Mouse (Mus musculus) layer of hippocampus, adult 8-10 months (tissue): Measurements from ENCODE around the gene Tfdp2. TPM values are rescaled to one million over a fixed set of nuclear protein-coding genes. Genes with fewer than 3 reads are reported as not detected.

Experiments used
- DNase-seq, 2 experiments: peaks; one replicate each; pipeline ENCODE4 v3.0.0; 2022; ENCODE audit warnings: low spot score in 2 of 2
- total RNA-seq, 4 experiments: library from RNA; stranded (reverse); gene quantifications; 2 replicates each; pipeline ENCODE4 v1.2.4; 2022

The Tfdp2 gene
- total RNA-seq, 4 experiments from 2014 or later = 39.6 to 45.8 (median 43.2) TPM

DNA sequence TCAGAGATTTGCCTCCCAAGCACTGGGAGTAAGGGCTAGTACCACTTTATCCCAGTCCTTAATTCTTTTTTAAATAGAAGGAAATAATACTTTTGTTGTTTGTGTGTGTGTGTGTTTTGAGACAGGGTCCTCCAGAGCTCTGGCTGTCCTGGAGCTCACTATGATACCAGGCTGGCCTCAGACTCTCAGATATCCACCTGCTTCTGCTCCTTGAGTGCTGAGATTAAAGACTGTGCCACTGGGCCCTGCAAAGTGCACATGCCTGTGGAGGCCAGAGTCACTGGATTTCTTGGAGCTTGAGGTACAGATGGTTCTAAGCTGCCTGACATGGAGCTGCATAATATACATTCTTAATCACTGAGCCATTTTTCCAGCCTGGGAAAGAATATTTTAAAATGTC lies 32.2 kb downstream of the Tfdp2 start:
- DNase-seq = no peak

DNA sequence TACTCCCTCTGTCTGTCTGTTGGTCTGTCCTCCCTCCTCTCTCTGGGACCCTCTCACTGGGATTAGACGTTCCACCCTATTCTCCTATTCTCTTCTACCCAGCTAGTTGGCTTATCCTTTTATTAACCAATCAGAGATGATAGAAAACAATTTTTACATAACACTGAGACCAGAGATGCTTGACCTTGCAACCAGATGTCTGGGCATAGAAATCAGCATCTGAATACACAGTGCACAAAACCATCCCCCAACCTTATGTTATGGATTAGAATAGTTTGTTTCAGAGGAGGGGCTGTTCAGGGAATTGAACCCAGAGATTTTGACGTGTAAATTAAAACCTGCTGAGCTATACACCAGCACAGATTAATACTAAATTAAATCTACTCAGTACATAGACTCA lies 34.2 kb downstream of the Tfdp2 start:
- no peak for DNase-seq

DNA sequence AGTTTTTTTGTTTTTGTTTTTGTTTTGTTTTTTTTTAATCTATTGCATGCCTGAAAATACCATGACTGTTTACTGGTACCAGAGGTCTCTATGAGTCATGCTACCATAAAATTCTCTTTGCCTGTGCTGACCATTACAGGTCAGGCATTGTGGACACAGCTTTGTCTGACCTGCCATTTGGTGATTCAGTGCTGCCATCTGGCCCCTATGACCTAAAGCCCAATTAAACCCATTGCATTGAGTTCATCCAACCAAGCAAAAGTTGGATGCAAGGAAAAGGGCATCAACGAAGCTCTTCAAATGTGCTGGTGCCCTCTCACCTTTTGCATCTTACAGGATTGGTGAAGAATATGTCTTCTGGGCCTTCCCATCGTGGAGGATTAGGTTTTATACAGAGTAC lies 39.4 kb downstream of the Tfdp2 start:
- DNase-seq = no peak

DNA sequence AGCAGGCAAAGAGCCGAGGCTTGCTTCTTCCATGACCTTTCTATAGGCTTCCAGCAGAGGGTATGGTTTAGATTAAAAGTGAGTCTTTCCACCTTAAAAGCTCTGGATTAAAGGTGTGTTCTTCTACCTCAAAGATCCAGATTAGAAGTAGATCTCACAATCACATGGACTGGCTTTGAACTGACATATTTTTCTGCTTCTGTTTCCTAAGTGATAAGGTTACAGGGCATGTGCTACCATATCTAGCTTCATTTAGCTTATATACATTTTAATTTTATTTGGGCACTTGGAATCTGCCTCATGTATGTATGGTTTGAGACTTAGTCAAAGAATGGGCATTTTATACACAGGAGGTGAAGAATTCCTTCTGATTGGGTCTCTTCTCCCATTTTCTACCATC lies 41.3 kb downstream of the Tfdp2 start:
- DNase-seq = no peak

DNA sequence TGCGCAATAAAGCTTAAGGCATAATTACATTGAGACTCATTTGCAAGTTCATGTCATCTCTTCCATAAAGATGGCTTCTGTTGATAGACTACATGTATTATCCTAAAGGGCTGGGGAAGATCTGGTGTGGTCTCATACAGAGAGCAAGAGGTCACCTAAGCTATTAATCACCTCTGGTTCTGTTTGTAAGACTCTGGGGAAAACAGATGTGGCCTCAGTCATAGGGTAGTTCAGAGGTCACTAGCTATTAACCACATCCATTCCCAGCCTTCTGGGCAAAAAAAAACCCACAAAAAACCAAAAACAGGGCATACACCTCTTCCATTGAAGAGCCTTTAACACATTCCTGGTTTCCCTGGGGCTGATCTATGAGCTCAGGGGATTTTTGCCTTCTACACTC lies 42.2 kb downstream of the Tfdp2 start:
- DNase-seq = no peak

DNA sequence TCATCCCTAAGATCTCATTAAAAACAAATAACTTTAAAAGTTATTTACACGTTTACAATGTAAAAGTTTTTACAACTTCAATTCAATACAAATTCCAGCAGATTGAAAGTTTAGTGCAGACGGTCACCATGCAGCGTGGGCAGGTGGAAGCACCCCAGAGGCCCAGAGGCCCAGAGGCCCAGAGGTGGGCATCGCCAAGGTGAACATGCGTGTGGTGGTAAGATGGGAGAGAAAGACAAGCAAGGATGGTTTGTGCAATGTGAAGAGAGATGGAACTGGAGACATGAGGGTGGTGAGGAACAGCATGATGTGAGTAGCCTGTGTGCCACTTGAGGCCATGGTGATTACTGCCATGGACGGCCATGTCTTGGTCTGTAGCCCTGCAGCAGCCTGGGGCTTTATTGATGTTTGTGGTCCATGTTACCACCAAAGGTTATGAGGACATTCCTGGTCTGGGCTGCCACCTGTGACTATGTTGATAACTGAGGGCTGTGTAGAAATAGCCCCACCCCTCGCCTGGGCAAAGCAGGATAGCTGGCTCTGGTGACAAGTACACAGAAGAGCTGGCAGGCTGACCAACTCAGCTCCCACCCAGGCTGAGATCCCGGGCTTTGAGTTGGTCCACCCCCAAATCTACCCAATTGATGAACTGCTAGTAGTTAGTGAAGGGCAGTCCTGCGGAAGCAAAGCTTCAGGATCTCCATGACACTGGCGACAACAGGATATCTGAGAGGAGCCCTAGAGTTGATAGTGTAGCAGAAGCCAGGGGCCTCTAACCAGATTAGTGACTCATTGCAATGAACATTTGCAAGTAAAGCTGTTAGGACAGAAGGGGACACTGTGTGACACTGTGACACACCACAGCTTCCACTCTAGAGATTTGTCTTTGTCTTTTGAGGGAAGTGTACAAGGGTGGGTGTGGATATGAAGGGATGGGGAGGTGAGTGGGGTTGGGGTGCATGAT lies 45.3 kb downstream of the Tfdp2 start:
- no peak for DNase-seq

DNA sequence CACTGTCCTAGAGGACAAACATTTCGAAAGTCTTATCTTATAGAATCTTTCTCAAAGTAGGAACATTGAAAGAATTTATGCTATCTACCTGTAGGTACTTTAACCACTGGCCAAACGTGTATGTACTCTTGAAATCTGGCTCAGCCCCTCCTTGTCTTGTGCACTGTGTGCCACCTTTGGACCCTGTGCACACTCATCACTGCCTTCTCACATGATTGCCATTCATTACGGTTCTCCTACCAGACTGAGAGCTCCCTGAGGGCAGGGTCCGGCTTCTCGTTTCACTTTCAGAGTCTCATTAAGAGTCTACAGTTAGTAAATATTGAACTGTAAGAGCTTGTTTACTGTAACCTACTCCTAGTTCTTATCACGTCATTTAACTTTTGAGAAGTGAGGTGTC lies 47.8 kb downstream of the Tfdp2 start:
- no peak for DNase-seq

DNA sequence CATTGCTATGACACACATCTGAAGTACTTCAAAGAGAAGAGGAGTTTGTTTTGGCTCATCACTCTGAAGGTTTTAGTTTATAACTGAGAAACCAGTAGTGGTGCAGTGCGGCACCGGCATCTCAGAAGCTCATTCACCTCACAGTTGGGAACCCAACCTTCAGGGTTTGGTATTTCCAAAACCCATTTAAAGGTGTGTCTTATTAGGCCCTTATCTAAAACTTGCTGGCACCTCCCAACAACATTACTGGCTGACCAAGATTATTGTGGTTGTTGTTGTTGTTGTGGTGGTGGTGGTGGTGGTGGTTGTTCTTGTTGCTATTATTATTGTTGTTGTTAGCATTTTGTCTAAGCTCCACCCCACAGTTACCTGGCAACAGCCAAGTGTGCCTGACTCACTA lies 58.7 kb downstream of the Tfdp2 start:
- DNase-seq = no peak

DNA sequence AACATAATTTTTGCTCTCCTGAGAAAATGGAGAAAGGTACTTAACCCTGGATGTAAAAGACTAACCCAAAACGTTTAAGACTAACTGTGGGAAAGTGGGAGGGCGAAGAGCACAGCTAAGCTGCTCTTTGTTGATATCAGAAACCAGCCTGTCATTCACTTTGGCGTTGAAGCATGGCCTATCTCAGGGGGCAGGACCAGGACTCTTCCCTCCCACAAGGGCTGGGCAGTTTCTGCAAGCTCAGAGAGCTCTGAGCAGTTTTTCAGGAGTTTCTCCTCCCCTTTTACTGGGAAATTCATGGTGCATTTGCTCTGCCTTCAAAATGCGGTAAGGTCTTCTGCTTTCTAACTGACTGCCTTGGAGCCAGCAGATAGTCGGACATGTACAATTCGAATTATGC lies 62.4 kb downstream of the Tfdp2 start:
- no peak for DNase-seq

DNA sequence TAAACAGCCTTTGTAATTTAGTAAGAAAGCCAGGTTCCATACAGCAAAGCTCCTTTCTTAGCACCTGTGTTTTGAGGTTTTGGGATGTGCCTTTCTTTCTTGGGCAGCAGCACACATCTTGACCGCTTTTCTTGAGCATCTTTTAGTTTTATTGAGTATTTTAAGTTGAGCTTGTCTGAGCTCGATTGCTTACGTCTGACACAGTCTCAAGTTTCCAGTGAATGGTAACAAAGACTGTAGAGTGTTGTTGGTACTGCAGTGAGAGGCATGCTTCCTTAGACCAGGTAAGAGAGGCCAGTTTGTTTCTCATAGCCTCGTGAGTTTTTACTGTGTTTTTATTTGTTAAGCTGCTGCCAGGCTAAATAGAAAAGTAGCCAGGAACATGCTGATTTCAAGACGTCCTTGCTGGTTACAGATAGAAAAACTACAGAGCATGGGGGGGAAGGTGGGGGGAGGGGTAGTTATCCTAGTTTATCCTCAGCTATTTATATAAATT lies 63.0 kb downstream of the Tfdp2 start:
- no peak for DNase-seq

DNA sequence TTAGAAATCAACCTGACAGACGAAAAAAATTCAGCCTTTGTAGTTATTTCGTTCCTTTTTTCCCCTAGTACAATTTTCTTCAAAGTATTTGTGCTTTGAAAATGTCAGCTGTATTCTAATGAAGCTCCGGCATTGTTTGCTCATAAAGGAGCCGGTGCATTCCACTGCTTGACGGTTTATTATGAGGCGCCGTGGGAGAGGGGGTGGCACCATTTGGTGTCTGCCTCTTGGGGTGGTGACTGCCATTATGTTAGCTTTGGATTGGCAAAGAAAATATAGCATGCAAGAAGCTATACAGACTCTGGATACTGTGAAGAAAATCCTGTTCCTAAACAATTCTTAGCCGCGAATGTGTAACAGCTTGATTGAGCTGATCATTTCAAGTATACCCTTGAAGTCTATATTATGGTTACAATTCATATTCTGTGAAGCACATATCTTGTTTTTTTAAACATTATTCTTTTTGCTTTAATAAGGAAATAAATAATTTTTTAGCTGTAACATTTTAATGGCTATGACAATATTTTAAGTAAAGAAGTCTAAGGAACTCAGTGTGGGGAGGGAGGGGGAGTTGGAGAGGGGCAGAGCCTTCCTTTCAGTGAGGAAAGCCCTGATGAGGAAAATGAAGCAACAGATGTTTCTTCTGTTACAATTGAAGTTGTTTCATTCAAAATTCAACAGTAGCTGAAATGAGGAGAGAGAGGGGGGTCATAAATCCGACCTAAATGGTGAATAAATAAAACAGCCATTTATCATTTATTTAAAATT lies 63.9 kb downstream of the Tfdp2 start:
- DNase-seq = peak; percentile 35 to 45

DNA sequence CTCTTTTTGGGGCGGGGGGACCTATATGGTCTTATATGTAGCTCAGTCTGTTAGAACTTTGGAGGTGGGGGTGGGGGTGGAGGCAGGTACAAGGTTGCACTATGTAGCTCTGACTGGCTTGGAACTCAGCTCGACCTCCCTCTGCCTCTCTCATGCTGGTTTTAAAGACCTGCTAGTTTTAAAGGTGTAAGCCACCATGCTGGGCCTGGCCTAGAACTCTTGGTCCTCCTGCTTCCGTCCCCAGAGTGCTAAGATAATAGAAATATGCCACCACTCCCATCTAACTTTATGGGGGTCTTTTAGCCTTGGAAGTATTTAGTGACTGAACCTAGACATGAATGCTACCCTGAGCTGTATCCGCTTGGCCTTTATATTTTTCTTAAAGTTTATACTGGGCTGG lies 65.0 kb downstream of the Tfdp2 start:
- DNase-seq = no peak

DNA sequence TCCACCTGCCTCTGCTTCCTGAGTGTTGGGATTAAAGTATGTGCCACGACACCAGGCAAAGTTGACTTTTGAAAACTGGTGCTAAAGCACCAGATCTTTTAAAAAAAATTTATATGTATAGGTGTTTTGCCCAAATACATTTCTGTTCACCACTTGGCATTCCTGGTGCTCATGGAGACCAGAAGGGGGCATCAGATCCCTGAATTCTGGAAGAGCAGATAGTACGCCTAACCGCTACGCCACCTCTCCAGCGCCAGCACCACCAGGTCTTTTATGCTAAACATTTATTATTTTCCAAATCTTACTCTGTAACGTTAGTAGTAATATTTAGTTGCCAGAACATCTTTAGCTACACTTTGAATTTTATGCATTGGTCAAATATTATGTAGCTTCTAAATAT lies 65.9 kb downstream of the Tfdp2 start:
- DNase-seq = no peak

DNA sequence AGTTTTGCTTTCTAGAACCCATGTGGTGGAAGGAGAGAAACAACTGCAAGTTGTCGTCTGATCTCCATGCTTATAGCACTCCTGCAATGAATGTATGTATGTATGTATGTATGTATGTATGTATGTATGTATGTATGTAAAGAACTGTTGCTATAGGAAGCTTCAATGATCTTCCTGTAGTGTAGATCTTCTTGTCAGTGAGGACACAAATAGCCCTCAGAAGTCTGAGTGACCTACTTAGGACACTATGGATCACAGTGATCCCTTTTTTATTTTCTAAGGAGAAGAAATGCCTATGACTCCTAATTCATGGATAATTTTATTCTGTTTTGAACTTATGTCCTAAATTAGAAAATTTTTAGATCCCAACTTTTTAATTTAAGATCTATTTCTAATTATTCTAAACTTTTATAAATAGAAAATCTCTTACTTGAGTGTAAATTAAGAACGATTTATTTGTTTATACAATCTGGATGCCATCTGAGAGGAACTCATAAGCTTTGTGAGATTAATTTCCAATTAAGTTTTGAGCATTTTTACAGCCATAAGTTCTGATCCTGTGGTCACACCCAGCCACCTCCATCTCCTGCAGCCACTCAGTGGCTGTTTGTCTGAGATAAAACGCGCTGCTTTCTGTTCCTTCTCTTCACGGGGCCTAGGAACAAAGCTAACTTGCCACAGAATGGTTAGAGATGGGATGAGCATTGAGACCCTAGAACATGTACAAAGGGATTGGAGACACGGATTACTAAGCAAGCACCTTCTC lies 70.9 kb downstream of the Tfdp2 start:
- DNase-seq = no peak

DNA sequence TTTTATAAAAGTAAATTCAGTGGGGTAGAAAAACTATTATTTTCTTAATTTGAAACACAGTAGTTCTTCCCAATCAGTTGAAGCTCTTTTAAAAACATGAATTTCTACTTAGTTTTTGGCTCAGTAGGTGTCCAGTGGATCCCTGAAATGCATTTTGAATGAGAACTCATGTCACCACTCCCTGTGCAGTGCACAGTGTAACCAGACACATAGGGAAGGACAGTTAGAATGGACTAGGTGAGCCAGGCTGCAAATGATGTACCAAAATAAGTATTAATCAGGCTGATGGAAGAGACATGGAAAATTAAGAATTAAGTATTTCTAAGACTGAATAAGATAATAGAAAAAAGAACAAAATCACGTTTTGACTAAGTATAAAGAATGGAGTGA lies 71.5 kb downstream of the Tfdp2 start:
- no peak for DNase-seq

DNA sequence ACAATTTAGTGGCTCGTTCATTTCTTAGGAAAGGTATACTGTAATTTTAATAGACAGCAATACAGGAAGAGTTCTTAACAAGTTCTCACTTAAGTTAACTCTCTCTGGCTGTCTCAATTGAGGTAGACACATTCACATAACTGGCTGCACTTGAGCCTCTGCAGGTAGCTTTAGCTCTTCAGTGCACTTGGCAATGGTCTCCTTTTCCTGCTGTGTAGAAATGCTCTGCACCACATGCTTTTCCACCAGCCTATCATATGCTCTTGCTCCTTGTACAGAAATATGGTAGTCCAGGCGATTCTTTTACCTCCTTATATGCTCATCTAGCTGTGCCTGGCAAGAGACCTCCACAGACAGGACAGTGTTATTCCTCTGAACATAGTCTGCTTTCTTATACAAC lies 73.7 kb downstream of the Tfdp2 start:
- DNase-seq = no peak

DNA sequence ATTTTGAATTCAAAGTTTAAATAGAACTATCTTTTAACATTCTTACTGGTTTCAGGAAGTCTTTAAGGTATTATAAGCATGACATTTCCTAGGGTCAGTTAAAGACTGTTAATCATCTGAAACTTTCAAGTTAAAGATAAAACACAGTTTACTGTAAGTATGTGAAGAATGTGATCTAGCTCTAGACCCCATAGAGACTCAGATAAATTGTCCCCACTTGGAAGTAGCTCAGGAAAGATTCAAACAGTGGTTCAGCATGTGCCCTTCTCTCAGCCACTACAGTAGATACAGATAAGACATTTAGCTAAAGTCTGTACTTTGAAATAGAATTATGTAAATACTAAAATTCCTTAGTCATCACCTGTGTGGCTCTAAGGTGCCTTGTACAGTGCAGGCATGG lies 79.5 kb downstream of the Tfdp2 start:
- no peak for DNase-seq

DNA sequence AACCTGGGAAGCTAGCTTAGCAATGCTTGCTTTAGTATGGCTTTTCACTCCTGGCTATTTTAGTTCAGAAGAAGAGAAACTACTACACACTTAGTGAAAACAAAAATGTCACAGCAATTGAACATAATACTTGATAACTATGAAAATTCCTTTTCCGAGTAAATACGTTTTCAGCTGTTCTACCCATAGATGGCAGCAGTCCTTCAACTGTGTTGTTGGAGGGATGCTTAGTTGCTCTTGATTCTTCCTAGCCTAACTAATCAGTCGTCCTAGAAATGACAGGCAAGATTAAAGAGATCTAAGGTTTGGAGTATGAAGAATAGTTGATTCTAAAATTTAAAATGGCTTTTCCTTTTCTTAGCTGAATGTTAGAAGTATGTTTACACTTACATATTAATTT lies 85.4 kb downstream of the Tfdp2 start:
- DNase-seq = no peak

DNA sequence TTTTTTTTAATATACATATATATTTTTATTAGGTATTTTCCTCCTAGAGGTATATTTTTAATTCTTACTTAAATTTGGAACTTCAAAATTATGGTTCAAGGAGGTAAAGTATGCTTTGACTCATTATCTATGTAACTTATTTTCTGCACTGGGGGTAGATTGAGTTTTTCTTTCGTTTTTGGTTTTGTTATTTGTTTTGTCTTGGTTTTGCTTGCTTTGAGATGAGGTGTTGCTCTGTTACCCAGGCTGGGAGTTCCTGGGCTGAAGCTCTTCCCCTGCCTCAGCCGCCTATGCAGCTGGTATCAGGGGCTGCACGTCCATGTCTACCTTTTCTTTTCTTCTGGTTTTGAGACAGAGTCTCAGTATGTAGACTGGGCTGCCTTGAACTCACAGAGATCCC lies 86.0 kb downstream of the Tfdp2 start:
- DNase-seq = no peak

DNA sequence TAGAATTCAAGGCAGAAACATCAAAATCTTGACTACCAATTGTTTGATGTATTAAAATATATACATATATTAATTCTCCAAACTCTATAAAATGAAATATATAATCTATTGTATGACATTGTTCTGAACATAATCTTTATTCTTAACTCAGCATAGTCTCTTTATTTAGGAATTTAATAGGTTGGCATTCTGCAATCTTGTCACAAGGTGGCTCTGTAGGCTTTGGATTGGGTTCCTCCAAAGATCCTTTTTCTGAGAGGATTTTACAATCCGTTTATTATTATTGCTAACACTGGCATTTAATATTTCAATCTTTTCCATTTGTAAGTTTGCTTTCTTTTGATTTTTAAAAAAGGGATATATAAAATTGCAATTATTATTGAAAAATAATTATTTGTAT lies 88.8 kb downstream of the Tfdp2 start:
- DNase-seq = no peak

DNA sequence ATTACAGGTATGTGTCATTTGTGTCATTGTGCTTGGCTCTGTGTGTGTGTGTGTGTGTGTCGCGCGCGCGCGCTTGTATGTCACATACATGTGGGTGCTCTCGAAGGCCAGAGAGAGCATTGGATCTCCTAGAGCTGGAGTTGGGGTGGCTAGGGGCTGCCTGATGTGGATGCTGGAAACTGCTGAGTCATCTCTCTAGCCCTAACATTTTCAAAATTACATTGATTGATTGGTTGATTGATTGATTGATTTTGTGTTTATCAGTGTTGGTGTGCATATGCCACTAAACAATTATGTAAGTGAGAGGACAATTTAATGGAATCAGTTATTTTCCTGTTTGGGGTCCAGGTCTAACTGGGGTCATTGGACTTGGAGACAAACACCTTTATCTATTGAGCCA lies 96.1 kb downstream of the Tfdp2 start:
- no peak for DNase-seq
